Mouse (Mus musculus): Measurements from ENCODE around the gene Gemin2. TPM values are rescaled to one million over a fixed set of nuclear protein-coding genes. Genes with fewer than 3 reads are reported as not detected.
"Not testable (repeated sequence)": the region's sequence is repeated elsewhere in the genome, so short reads cannot be mapped to it uniquely, and the experiment has no call there.

The Gemin2 gene
- total RNA-seq, 2 experiments from 2014 or later = 9.2 to 10.9 TPM

DNA sequence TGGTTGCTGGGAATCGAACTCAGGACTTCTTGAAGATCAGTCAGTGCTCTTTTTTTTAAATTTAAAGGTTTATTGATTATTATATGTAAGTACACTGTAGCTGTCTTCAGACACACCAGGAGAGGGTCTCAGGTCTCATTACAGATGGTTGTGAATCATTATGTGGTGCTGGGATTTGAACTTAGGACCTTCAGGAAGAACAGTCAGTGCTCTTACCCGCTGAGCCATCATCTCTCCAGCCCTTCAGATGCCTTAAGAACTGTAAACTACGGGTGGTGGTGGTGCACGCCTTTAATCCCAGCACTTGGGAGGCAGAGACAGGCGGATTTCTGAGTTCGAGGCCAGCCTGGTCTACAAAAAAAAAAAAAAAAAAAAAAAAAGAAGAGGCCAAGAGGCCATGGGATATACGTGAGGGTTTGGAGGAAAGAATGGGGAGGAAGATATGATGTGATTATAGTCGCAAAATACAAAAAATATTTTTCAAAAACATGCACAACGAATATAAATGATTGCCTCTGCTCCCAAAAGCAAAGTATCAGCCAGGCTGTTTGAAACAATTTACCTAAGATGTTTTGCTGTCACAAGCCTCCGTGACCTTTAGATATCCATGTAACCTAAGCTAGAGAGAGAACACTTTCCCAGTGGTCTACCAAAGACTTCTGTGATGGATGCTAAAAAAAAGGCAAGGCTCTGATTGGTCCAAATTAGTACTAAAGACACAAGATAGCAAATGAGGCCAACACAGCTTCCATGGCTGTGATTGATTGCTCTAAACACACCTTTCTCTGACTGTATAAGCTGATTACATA lies 26.2 kb downstream of the Gemin2 start:
- TF ChIP-seq CTCF (conservative IDR thresholded peaks at IDR 0.05) = no peak
- H3K4me3 ChIP-seq = no peak overlapping the region
- DNase-seq (ENCODE audit: low spot score in 2 of 2) = no peak
- no peak overlapping the region; the same call in 1 of the 2 replicates for H3K27ac ChIP-seq

DNA sequence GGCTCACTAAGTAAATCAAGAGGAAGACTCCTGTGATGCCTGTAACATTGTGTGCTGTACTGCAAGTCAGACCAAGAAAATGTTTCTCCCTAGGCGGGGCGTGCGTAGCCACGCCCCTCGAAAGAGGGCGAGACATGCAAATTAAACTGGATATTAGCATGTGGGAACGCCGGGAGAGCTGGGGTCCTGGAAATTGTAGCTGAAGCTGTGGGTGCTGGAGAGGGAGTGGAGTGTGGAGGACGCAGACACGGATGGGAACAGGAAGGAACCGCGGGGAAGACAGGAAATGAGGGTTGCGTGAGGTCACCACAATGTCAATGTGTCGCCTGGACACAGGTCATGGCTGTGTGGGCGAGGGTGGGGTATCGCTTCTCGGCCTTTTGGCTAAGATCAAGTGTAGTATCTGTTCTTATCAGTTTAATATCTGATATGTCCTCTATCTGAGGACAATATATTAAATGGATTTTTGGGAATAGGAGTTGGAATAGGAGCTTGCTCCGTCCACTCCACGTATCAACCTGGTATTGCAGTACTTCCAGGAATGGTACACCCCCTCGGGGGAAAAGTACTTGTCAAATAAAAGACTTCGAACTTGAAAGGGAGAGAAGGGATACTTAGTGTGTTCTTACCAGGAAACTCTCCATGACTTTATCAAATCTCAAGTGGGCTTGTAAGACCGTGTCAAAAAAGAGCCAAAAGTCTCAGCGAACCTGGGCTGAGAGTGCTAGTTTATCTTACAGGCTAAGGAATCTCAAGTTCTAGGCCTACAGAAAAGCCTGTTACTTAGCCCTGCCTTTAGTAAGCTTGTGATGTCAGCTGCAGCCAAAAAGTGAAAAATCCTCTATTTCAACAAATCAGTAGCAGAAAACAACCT lies 27.0 kb downstream of the Gemin2 start:
- H3K27ac ChIP-seq = peak overlapping the region; percentile 6; the same call in 1 of the 2 replicates
- no peak overlapping the region for H3K4me3 ChIP-seq
- DNase-seq (ENCODE audit: low spot score in 2 of 2) = no peak
- TF ChIP-seq CTCF (conservative IDR thresholded peaks at IDR 0.05) = no peak

DNA sequence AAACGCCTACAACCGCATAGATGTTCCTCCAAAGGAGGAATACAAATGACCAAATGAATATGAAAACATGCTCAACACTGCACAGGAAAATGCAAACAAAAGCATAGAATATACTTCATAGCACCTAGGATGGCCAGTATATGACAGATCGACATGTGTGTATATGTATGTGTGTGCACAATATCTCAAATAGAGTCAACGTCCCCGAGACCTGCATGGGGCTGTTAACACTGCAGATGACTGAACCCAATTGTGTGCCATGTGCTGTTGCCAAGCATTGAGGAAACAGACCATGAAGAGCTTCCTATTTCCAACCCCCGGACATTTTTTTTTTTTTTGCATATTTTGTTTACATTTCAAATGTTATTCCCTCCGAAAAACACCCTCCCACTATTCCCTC lies 27.7 kb downstream of the Gemin2 start:
- DNase-seq (ENCODE audit: low spot score in 2 of 2) = no peak

DNA sequence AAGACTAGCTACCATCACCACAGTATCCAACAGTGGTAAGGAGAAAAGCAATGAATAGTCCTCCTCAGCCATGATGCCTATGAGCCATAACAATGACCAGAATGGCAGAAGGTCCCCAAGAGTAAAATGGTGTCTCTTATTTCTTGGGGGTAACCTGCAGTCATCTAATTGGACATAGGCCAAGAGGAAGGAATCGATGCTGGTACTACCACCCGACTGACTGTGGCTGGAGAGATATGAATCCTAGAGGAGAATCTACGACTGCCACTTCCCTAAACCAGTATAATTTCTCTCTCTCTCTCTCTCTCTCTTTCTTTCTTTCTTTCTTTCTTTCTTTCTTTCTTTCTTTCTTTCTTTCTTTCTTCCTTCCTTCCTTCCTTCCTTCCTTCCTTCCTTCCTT lies 39.3 kb downstream of the Gemin2 start:
- Histone ChIP-seq H3K4me3 (no peak overlapping the region), H3K27ac (no peak overlapping the region)
- TF ChIP-seq CTCF (conservative IDR thresholded peaks at IDR 0.05) = no peak
- DNase-seq (ENCODE audit: low spot score in 2 of 2) = no peak

More for the DNA sequence above, 27.7 kb downstream of the Gemin2 start:
- H3K27ac ChIP-seq = no peak overlapping the region
- H3K4me3 ChIP-seq = no peak overlapping the region
- TF ChIP-seq CTCF (conservative IDR thresholded peaks at IDR 0.05) = no peak

DNA sequence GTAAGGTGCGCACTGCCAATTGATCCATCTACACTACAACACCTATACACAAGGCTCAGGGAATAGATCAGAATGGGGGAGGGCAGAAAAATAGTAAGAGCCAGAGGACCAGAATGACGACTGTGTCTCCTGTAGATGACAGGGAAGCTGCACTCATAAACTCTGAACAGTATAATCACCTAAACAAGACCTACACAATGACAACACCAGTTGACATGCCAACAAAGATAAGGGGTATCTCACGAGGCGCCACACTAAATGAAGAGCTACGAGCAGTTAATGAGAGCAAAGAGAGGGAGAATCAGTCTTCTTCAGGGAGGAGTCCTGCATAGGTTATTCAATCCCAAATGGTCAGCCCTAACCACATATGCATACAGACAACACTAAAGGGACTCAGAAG lies 40.0 kb downstream of the Gemin2 start:
- no peak for TF ChIP-seq CTCF (conservative IDR thresholded peaks at IDR 0.05)
- DNase-seq (ENCODE audit: low spot score in 2 of 2) = no peak
- Histone ChIP-seq H3K27ac (no peak overlapping the region), H3K4me3 (no peak overlapping the region)

DNA sequence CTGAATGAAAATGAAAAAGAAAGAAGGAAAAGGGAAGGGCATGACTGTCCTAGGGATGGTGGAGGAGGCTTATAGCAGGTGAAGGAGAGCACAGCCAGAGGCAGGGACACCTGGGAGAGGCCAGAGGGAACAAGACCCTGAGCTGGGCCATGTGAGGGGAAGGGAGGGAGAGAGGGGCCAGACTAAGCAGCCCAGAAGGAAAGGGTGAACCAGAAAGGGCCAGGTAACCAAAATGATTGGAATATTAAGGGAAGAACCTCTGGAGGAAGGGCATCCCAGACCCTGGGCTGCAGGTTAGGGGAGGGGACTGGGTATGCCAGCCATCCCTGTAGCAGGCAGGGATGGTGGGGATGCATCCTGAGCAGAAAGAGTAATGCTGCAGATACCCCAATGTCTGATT lies 40.8 kb downstream of the Gemin2 start:
- no peak for TF ChIP-seq CTCF (conservative IDR thresholded peaks at IDR 0.05)
- no peak for DNase-seq (ENCODE audit: low spot score in 2 of 2)
- H3K27ac ChIP-seq = no peak overlapping the region
- H3K4me3 ChIP-seq = no peak overlapping the region

DNA sequence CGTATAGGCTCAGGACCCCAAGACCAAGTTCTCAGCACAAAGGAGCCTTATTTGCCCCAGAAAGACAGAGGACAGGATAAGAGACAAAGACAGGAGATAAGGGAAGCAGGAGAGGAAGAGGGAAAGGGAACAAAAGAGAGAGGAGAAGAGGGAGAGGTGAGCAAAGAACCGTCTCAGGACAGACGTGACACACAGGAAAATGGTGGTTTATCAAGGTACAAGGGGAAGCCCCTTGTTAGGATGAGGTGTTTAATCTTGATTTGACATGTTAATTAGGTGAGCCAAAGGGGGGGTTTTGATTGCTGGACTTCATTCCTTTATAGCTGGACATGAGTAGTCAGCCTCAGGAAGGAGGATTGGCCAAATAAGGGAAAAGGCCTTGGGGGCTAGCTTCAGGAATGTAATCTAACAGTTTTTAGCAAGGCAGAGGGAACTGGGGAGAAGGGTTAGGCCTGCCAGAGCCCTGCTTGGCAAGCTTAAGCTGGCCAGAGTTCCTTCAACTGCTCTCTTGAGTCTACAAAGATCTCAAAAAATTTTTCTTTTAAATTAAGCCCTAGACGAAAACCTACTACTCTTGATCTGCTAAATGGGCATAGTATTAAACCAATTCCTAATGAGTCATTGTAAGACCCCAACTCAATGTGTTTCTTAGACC lies 42.1 kb downstream of the Gemin2 start:
- Histone ChIP-seq H3K27ac (no peak overlapping the region), H3K4me3 (no peak overlapping the region)
- no peak for DNase-seq (ENCODE audit: low spot score in 2 of 2)
- TF ChIP-seq CTCF (conservative IDR thresholded peaks at IDR 0.05) = no peak

DNA sequence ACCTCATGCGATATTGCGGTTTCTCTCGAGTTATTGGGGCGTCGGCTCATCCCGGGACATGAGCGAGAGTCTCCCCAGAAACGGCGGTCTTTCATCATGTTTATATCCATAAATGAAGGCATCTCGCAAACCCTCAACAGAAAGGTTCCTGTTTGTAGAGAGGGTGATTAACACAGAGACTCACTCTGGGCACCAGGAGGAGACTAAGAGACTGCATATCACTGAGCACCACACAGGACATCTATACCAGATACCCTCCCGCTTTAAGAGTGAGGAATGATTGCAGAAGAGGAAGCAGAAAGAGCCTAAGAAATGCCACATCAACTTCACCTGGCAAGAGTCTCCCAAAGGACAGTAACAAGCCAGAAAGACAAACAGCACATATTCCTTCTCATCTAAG lies 43.0 kb downstream of the Gemin2 start:
- Histone ChIP-seq H3K27ac (no peak overlapping the region), H3K4me3 (no peak overlapping the region)
- no peak for TF ChIP-seq CTCF (conservative IDR thresholded peaks at IDR 0.05)
- DNase-seq (ENCODE audit: low spot score in 2 of 2) = no peak

DNA sequence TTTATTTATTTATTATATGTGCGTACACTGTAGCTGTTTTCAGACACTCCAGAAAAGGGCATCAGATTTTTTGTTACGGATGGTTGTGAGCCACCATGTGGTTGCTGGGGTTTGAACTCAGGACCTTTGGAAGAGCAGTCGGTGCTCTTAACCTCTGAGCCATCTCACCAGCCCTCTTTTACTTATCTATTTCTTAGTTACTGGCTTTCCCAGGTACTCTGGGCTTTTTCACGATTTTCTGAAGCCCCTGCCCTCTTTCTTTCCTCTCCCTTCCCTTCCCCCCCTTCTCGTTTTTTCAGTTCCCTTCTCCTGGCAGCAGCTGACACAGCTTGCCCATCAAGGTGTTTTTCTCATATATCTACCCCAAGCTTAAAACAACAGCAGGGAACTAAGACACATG lies 45.0 kb downstream of the Gemin2 start:
- not testable (repeated sequence) for H3K27ac ChIP-seq; DNase-seq (ENCODE audit: low spot score in 2 of 2); H3K4me3 ChIP-seq

DNA sequence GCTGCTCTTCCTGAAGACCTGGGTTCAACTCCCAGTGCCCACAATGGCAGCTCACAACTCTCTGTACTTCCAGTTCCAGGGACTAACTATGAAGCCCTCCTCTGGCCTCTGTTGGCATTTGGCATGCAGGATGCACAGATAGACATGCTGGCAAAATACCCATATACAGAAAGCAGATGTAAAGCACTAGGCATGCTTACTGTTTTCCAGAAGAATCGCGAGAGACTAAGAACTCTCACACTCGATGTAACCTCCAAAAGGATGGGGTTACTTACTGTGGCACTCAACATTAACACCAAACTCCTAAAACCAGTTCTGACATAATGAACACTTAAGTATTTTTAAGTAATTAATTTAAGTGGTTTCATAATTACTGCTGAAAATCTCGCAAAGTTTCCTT lies 47.1 kb downstream of the Gemin2 start:
- peak overlapping the region; percentile 96 for H3K4me3 ChIP-seq
- no peak for TF ChIP-seq CTCF (conservative IDR thresholded peaks at IDR 0.05)
- no peak for DNase-seq (ENCODE audit: low spot score in 2 of 2)
- H3K27ac ChIP-seq = peak overlapping the region; percentile 98

DNA sequence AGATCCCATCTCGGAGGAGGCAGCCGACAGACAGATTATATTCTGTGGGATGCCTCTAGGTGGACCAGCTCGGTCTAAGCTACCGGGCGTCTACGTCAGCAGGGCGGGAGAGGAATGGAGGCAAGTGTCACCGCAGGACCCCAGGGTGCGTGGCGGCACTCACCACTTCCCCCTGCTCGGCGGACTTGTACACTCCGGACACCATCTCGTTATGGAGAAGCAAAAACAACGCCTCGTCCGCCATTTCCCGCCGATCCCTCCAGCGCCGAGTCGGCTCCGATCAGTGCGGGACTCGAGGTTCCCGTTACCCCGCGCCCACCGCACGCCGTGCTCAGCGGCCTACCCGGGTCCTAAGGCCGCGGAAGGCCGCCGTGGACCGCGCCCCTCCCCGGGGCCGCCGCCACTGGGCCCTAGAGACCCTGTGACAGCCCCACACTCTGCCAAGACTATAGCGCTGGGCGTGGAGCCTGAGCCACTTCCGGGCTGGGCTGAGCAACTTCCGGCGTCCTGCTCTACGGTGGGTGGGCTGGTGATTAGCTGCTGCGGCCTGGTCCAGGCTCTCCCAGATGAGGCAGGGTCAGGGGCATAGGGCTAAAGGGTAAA lies 47.9 kb downstream of the Gemin2 start, which contains the start of gene Trappc6b:
Trappc6b (minus strand) TSS at position 480 of the 603 bp plus-strand sequence.
- DNase-seq (ENCODE audit: low spot score in 2 of 2) = peak; percentile 77 to 79
- peak within 1 kb of the TSS; percentile 96 for H3K4me3 ChIP-seq
- TF ChIP-seq CTCF (conservative IDR thresholded peaks at IDR 0.05) = peak; percentile 64
- H3K27ac ChIP-seq = peak within 1 kb of the TSS; percentile 98

DNA sequence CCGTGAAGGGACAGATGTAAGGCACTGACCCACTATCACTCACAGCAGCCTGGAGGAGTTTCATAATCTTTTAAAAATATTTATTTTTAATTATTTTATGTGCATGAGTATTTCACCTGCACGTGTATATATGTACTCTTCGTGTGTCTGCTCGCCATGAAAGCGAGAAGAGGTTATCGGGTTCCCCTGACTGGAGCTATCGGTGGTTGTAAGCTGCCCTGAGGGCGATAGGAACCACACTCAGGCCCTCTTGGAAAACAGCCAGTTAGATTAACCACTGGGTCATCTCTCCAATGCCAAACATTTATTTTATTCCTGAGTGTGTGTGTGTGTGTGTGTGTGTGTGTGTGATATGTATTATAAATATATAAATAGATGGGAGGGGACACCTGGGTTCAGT lies 51.6 kb downstream of the Gemin2 start:
- no peak for TF ChIP-seq CTCF (conservative IDR thresholded peaks at IDR 0.05)
- H3K27ac ChIP-seq = no peak overlapping the region
- H3K4me3 ChIP-seq = no peak overlapping the region
- DNase-seq (ENCODE audit: low spot score in 2 of 2) = no peak

Measured in layer of hippocampus, adult 2 months (tissue).